Mouse (Mus musculus): ENCODE measurements around the gene Mnt. TPM values are rescaled to one million over a fixed set of nuclear protein-coding genes. Genes with fewer than 3 reads are reported as not detected.

The Mnt gene
- polyA plus RNA-seq, 1 experiment, result 7.9 TPM

GRCm38 (mm10) chr11:74845784-74846183, 15.1 kb downstream of the Mnt start:
- no peak for DNase-seq (ENCODE audit: low spot score)

DNA sequence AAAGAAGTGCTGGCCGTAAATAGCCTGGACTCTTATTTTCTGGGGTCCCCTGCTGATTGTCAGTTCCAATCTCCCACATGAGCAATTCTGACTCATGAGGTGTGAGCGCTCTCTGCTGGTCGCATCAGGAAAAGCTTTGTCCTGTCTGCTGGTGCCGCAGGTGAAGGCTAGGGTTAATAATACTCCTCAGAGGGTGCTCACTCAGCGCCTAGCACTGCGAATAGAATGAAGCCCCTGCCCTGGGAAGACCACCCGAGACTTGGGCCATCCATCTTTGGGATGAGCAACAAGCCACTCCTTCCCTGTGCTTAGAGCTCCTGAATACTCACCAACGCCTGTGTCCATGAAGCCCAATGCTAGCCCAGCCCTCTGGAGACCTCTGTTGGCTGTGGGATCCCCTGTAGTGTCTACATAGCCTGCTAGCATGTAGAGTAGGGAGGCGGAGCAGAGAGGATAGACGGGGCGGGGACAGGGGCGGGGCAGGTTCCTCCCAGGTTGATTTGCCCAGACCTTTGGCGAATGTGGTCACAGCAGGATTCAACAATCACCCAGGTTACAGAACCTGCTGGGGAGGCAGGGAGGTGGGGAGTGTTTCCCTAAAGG, 17.3 kb downstream of the Mnt start:
- no peak for DNase-seq (ENCODE audit: low spot score)

DNA sequence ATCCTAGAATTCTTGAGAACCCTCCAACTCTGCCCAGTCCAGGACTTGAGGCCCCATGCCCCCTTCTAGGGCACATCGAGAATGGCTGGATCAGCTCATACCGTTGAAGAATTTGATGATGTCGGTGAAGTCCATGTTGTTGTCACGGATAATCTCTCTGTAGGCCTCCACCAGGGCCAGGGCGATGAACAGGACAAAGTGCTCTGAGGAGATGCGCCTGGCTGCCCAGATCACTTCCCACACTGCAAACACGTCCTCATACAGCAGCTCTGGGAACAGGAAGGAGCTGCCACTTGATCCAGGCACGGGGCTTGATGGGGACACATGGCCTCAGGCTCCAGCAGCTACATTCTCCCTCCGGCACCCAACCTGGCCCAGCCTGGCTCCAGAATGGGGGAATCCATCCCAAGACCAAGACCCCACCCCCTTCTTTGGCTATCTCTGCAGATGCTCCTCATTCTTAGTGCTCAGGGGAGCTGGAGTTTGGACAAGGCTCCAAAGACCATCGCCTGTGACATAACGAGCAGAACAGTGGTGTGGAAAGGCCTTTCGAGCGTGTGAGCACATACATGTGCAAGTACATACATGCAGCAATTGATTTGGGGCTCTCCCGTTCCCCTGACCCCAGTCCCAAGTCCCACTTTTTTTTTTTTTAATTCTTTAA, 20.4 kb downstream of the Mnt start:
- no peak for DNase-seq (ENCODE audit: low spot score)

DNA sequence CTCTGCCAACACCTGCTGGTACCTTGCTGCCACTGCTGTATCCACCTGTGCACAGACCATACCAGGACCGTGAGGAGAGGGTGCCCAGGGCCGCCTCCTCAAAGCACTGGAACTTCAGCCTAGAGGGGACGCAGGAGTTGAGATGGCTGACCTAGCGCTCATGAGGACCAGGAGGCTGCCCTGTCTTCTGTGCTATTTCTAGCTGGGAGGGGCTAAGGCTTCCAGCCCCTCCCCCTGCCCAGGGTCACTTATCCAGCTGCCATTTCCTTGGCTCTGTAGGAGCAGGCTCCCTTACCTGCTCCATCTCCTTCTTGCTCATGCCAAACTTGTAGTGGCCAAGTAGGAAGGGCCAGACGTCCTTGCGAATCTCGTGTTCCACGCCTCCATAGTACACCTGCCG, 27.0 kb downstream of the Mnt start:
- no peak for DNase-seq (ENCODE audit: low spot score)

- DNase-seq (ENCODE audit: low spot score), result no peak
Measured at GRCm38 (mm10) chr11:74862129-74862528, 31.4 kb downstream of the Mnt start.

GRCm38 (mm10) chr11:74863471-74863870, 32.8 kb downstream of the Mnt start:
- DNase-seq (ENCODE audit: low spot score), result no peak

- DNase-seq (ENCODE audit: low spot score), result no peak
Measured at GRCm38 (mm10) chr11:74864421-74864820, 33.7 kb downstream of the Mnt start.

- no peak for DNase-seq (ENCODE audit: low spot score)
Measured at GRCm38 (mm10) chr11:74865252-74865651, 34.5 kb downstream of the Mnt start.

- no peak for DNase-seq (ENCODE audit: low spot score)
Measured at GRCm38 (mm10) chr11:74866640-74867039, 35.9 kb downstream of the Mnt start.

- DNase-seq (ENCODE audit: low spot score), result no peak
Measured at GRCm38 (mm10) chr11:74867181-74867580, 36.5 kb downstream of the Mnt start.

DNA sequence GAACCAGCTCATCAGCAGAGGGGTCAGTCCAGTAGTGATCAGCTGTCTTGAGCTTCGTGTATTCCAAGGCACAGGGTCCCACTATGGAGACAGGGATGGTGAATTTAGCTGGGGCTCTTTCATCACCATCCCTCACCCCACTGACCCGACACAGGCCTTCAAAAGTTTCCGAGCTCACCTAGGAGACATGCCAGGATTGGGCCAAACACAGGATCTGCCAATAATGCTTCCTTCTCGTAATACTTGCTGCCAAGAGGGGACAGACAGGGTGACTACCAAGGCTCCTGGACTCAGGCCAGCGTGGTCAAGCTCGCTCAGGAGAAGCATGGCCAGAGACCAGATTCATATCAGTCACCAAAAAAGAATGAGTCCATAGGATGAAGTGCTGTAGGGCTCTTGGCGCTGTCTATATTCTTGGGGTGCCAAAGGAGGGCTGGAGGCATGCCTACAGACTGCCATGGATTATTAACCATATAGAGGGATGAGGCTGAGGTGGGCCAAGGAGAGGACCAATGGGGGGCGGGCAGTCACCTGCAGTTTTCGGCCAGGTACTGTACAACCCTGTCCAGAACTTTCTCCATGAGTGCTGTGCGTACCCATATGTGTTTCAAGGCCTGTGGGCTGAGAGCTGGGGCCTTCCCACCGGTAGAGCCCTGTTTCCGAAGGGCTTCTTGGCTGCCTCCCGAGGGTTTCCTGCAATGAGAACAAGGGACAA, 37.5 kb downstream of the Mnt start:
- DNase-seq (ENCODE audit: low spot score), result peak; percentile 20

DNA sequence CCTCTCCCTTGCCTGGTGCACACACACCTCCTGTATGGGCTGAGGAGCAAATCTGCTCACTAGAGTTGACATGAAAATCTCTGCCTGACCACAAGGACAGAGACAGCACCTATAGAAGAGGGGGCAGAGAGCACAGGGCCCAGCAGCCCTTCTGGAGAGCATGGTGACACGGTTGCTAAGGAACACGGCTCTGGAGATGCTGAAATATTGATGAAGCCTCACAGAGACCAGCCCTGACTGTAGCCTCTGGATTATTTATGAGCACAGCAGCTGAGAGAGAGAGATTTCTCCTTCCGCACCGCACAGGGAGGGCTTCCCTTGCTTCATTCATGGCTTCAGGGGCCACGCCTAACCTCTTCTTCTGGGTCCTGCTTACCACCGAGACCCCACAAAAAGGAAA, 38.9 kb downstream of the Mnt start:
- DNase-seq (ENCODE audit: low spot score), result no peak

GRCm38 (mm10) chr11:74870544-74870943, 39.8 kb downstream of the Mnt start:
- DNase-seq (ENCODE audit: low spot score), result no peak

DNA sequence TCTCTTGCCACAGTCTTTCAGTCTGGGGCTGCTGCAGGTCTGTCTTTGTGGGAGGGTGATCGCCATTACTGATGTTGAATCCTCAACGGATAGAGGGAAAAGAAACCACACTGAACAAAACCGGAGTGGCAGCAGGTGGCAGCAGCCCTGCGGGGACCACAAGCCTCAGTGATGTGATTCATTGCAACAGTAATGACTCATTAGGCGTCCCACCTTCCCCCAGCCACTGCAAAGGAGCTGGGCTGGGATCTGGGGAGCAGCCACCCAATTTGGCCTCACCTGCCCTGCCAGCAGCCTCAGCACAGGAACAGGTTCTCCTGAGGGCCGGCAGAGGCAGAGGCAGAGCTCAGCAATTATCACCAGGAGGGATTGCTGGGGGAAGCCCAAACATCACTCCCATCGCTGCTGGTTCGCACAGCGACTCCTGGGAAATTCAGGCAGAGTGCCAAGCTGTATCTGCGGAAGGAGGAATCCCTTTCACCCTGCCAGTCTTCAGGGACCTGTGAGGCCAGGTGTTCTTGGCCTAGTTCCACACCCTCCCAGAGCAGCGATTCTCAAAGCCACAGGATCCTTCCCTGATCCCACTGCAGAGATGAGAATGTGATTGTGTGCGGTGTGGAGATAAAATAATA, 40.4 kb downstream of the Mnt start:
- peak; percentile 43 for DNase-seq (ENCODE audit: low spot score)

DNA sequence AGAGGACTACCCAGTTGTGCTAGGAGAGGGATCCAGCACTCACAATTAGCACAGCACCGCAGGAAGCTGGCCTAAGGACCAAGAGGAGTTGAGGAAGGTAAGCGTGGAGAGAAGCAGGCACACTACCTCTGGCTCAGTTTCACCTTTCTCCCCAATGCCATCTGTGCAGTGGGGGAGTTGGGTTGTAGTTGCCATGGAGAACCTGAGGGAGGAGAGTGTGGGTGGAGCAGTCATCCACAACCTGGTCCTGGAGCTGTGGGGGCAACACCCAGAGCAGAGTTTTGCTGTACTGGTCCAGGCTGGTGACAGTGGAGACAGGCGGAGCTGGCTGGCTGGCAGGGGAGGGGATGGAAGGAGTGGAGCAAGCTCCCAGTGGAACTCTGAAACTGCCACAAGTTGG, 43.9 kb downstream of the Mnt start:
- DNase-seq (ENCODE audit: low spot score), result peak; percentile 19

GRCm38 (mm10) chr11:74876801-74877200, 46.1 kb downstream of the Mnt start:
- DNase-seq (ENCODE audit: low spot score), result peak; percentile 20

GRCm38 (mm10) chr11:74880999-74881398, 50.3 kb downstream of the Mnt start:
- DNase-seq (ENCODE audit: low spot score), result no peak

GRCm38 (mm10) chr11:74881979-74882378, 51.3 kb downstream of the Mnt start:
- peak; percentile 19 for DNase-seq (ENCODE audit: low spot score)

DNA sequence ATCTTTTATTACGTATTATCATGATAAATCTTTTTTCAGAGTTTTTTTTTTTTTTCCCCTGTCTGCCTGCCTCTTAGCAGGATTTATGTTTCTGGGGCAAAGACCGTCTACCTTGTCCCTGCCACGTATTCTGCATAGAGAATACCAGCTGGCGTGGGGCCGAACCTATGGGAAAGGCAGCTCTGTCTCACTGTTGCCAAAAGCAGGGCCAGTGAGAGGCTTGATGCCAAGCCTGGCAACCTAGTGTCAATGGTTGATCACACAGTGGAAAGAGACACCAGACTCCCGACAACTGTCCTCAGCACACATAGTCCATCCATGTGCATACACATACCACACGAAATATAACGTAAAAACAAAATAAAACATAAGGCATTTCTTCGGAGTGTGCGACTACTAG, 52.4 kb downstream of the Mnt start:
- DNase-seq (ENCODE audit: low spot score), result peak; percentile 19

GRCm38 (mm10) chr11:74894619-74895018, 63.9 kb downstream of the Mnt start:
- no peak for DNase-seq (ENCODE audit: low spot score)
